Mouse (Mus musculus): ENCODE measurements at regions not wholly inside any gene's neighbourhood (a gene's known extent, or its start where the extent isn't known, plus 50 kb on each side); places are given as distances from the start of the nearest gene placed in this dataset.
"Not testable (repeated sequence)": the region's sequence is repeated elsewhere in the genome, so short reads cannot be mapped to it uniquely, and the experiment has no call there.

DNA sequence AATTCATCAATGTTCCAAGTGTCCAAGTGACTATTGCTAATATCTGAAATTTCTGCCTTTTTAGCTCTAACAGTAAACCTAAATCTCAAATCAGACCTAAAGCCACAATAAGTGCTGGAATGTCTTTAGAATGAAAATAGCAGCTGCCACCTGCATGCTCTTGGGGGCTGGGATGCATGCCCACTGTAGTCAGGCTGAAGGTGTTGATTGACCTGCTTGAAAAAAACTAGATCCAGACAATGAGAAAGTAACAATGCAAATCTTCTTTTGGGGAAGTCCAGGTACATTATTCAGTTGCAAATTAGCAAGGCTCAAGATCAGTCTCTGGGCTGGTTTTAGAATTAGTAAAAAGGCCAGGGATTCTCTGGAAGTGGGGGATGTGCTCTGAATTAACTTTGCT lies 1759.9 kb upstream of the Slc39a10 start:
- DNase-seq (ENCODE audit: low spot score in 2 of 2), result not testable (repeated sequence)

- no peak for DNase-seq (ENCODE audit: low spot score in 2 of 2)
Observed at GRCm38 (mm10) chr1:48651387-48651786, 1758.7 kb upstream of the Slc39a10 start.

DNA sequence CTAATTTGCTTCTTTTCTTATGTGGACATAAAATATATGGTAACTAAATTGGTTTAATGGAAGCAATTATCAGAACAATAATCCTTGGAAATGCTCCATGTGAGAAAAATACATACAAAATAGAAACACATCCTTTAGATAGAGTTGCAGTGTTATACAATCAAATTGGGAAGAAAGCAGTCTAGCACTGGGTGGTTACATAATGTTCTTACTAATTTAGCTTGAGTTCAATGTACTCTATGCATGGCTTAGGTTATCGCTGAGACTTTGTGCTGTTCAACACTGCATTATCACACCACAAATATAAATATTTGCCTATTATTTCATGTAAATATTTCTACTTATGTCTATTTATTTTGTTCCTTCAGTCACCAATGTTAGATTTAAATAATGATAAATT lies 1724.5 kb upstream of the Slc39a10 start:
- no peak for DNase-seq (ENCODE audit: low spot score in 2 of 2)

DNA sequence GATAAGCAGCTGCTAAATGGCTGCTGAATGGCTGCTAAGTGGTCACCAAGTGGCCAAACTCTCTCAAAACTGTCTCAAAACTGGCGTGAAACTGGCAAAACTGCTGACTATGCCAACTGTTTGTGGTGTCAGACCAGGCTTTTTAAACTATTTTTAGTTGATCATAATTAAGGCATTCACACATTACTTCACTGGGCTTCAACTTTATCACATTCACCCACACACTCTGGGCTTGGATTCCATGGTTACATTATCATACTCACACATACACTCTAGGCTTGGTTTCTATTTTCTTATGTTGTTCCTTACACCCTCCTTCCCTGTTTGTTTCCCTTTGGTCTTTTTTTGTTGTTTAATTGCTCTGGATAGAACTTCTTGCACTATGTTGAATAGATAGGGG lies 1716.4 kb upstream of the Slc39a10 start:
- DNase-seq (ENCODE audit: low spot score in 2 of 2), result peak in 1 of 2 experiments; percentile 27

Measured in left cerebral cortex, adult 18-20 months (tissue).